Mouse (Mus musculus) lung, embryonic 15.5 days (tissue): ENCODE measurements around the gene Coro2b. TPM values are rescaled to one million over a fixed set of nuclear protein-coding genes. Genes with fewer than 3 reads are reported as not detected.

ENCODE experiments used
- ATAC-seq: fragments of 200-750 bp; cut with Nextera tagmentation; 2 replicates; pipeline ENCODE4 v1.8.0; 2017; ENCODE audit warnings: moderate number of reproducible peaks, borderline replicate concordance; ENCODE audit not compliant: low FRiP score, low TSS enrichment; ENCODE audit errors: extremely low read depth
- H3K27ac ChIP-seq: fragments of 300-500 bp; sonication (generic); 2 replicates; pipeline ENCODE4 v1.5.1; 2015; ENCODE audit warnings: moderate library complexity, mild to moderate bottlenecking, inconsistent platforms
- H3K27me3 ChIP-seq: fragments of 300-500 bp; sonication (generic); 2 replicates; pipeline ENCODE4 v1.6.1; 2015; ENCODE audit warnings: inconsistent platforms
- H3K36me3 ChIP-seq: fragments of 300-500 bp; sonication (generic); 2 replicates; pipeline ENCODE4 v1.6.1; 2015; ENCODE audit warnings: inconsistent platforms
- H3K4me1 ChIP-seq: fragments of 300-500 bp; sonication (generic); 2 replicates; pipeline ENCODE4 v1.6.1; 2015; ENCODE audit warnings: inconsistent platforms
- H3K4me2 ChIP-seq: fragments of 300-500 bp; sonication (generic); 2 replicates; pipeline ENCODE4 v1.6.1; 2015; ENCODE audit warnings: inconsistent platforms, mild to moderate bottlenecking, moderate library complexity
- H3K4me3 ChIP-seq: fragments of 300-500 bp; sonication (generic); 2 replicates; pipeline ENCODE4 v1.5.1; 2015; ENCODE audit warnings: mild to moderate bottlenecking, inconsistent platforms
- H3K9ac ChIP-seq: fragments of 300-500 bp; sonication (generic); 2 replicates; pipeline ENCODE4 v1.6.1; 2015; ENCODE audit warnings: inconsistent platforms
- H3K9me3 ChIP-seq: fragments of 300-500 bp; sonication (generic); 2 replicates; pipeline ENCODE4 v1.6.1; 2016; ENCODE audit warnings: inconsistent platforms
- WGBS: fragments of 180-500 bp; shearing (Covaris S2); methylation state at CpG from one replicate; pipeline ENCODE4 v1.1.7; 2015; 5-methylcytosine and 5-hydroxymethylcytosine counted together
- polyA plus RNA-seq: library from polyadenylated mRNA; unstranded; fragments of >200 nt; fragmentation: Nextera tagmentation; extraction: Ambion mirVana; gene quantifications from 2 replicates; pipeline ENCODE4 v1.2.1, GENCODE M21; 2015

Coro2b gene
- polyA plus RNA-seq, 1 experiment from 2014 or later: 22.8 TPM

DNA sequence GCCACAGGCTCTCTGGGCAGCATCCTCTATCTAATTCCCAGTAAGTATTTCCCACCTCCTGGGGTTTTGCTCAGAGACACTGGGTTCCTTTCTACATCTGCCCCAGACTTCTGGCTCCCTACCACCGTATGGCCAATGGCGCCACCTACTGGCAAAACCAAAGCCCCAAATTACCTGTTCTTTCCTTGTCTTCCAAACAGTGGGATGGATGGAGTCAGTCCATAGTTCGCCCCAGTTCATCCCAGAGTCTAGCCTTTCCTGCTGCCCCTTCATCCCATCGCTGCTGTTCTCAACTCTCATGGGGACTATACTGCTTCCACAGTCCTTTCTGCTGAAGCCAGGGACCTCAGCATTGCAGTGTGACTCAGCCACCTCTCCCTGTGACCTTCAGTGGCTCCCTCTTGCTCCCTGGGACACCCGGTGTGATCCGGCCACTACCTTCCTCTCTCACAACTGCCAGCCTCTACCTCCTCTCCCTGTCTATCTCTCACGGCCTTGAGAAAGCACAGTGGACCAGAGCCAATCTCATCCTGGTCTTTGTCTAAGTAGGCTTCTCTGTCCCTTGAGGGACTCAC, 16.6 kb upstream of the Coro2b start:
- Histone ChIP-seq H3K4me2 (no peak overlapping the region), H3K9ac (no peak overlapping the region), H3K9me3 (no peaks in the 10 kb centered on the region), H3K4me3 (no peak overlapping the region), H3K27me3 (no peaks in the 10 kb centered on the region), H3K4me1 (no peaks in the 10 kb centered on the region), H3K27ac (no peak overlapping the region), H3K36me3 (no peaks in the 10 kb centered on the region)
- WGBS: 32% methylated on average over 7 of the region's 7 CpGs
- no peak for ATAC-seq

DNA sequence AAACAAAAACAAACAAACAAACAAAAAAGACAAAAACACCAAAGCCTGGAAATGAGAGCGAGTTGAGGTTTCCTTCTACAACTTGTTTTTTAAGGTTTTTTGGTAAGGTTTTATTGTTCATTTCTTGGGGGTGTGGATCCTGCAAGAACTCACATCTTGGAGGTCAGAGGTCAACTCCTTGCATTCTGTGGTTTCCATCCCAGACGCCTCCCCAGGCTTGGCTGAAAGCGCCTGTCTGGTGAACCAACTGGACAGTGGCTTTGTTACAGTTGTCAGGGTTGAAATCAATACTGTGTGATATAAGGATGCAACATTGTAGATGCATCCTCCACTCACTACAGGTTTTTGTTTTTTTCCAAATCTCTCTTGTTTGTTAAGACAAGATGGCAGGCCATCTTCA, 14.7 kb upstream of the Coro2b start:
- H3K4me1 ChIP-seq: no peaks in the 10 kb centered on the region
- ATAC-seq: no peak
- H3K4me2 ChIP-seq: no peak overlapping the region
- no peaks in the 10 kb centered on the region for H3K27me3 ChIP-seq
- H3K9me3 ChIP-seq: no peaks in the 10 kb centered on the region
- H3K4me3 ChIP-seq: no peak overlapping the region
- H3K9ac ChIP-seq: no peak overlapping the region
- no peaks in the 10 kb centered on the region for H3K36me3 ChIP-seq
- H3K27ac ChIP-seq: no peak overlapping the region
- 90% methylated on average over 3 of the region's 3 CpGs for WGBS

DNA sequence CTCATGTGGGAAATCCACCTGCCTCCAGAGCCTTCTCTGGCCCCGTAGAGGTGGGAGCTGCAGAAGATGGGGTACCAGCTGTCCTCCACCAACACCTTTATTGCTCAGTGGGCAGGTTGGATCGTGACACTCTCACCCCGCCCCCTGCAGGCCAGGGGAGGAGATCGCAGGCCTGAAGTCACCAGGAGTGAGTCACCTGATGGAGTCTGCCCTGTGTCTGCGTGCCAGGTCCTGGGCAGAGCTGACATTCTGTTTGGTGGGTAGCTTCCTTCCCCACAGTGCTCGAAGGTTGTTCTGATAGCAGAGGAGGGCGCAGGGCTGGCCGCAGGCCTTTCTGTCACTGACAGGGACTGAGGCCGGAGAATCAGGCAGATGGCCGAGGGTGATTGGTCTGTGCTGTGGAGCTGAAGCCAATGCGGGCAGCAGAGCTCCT, 13.8 kb upstream of the Coro2b start:
- peak; percentile 51 for ATAC-seq
- H3K27ac ChIP-seq: no peak overlapping the region
- H3K36me3 ChIP-seq: no peaks in the 10 kb centered on the region
- H3K27me3 ChIP-seq: no peaks in the 10 kb centered on the region
- H3K9ac ChIP-seq: no peak overlapping the region
- H3K4me2 ChIP-seq: no peak overlapping the region
- H3K4me1 ChIP-seq: no peaks in the 10 kb centered on the region
- H3K9me3 ChIP-seq: no peaks in the 10 kb centered on the region
- 44% methylated on average over 11 of the region's 11 CpGs for WGBS
- H3K4me3 ChIP-seq: no peak overlapping the region

DNA sequence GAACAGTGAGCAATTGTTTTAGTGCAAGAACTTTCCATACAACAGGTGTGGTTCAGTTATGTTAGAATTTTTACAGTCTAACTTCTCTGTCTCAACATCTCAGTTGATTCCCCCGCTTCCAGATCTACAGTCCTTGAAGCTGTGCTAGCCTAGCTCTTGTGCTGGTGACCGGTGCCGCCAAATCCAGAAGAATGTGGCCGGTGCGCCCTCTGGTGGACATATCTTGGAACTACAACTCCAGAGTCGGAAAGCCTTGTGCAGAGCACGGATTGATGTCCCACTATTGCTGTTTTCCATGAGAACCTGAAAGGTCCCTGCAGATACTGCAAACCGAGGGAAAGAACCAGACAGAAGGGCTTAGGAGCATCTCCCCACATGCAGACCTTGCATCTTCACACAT, 13.0 kb upstream of the Coro2b start:
- no peak; the same call in 1 of the 2 replicates for ATAC-seq
- H3K9ac ChIP-seq: no peak overlapping the region

DNA sequence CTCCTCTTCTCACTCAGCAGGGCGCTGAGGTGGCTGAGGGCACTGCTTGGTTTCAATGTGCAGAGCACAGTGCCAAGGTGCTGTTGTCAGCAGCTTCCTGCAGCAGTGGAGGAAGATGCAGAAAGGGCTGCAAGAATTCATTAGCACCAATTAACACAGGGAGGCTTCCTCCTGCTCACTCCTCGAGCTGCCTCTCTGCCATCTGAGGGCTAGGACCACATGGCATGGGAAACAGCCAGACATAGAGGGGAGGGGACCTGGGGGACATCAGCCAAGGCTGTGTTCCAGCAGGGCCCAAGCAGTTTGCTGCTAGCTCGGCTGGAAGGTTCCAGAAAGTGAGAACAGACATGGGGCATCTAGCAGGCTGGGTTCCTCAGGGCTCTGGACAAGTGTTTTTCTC, 10.6 kb upstream of the Coro2b start:
- Histone ChIP-seq H3K27me3 (no peaks in the 10 kb centered on the region), H3K9me3 (no peaks in the 10 kb centered on the region), H3K9ac (no peak overlapping the region), H3K4me1 (no peaks in the 10 kb centered on the region), H3K4me2 (no peak overlapping the region), H3K36me3 (no peaks in the 10 kb centered on the region), H3K4me3 (no peak overlapping the region), H3K27ac (no peak overlapping the region)
- WGBS: 58% methylated on average over 3 of the region's 3 CpGs
- no peak for ATAC-seq

More for the DNA sequence above, 13.0 kb upstream of the Coro2b start:
- 3% methylated on average over 8 of the region's 8 CpGs for WGBS
- Histone ChIP-seq H3K4me1 (no peaks in the 10 kb centered on the region), H3K27ac (no peak overlapping the region), H3K4me2 (no peak overlapping the region), H3K4me3 (no peak overlapping the region), H3K9me3 (no peaks in the 10 kb centered on the region), H3K27me3 (no peaks in the 10 kb centered on the region), H3K36me3 (no peaks in the 10 kb centered on the region)

DNA sequence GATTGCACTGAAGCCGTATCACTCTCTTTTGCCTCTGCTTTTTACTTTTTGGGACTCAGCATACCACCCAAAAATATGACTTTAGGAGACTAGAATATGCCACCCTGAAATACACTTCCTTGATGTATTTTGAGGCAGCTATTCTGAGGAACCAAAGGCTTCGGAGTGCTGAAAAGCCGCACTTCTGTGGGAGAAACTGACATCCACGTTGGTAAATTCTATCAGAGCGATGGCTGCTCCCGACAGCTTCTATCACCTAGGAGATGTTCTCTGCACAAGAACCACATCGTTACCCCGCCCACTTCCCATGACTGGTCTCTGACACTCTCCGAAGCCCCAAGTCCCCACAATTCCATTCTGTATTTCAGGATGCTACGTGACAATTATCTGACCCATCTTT, 8.0 kb upstream of the Coro2b start:
- 66% methylated on average over 10 of the region's 10 CpGs for WGBS
- H3K36me3 ChIP-seq: no peaks in the 10 kb centered on the region
- ATAC-seq: no peak
- H3K9ac ChIP-seq: no peak overlapping the region
- no peaks in the 10 kb centered on the region for H3K27me3 ChIP-seq
- H3K27ac ChIP-seq: no peak overlapping the region
- H3K9me3 ChIP-seq: no peaks in the 10 kb centered on the region
- peaks cover 16% of the 10 kb centered on the region for H3K4me1 ChIP-seq
- no peak overlapping the region for H3K4me3 ChIP-seq
- no peak overlapping the region for H3K4me2 ChIP-seq

DNA sequence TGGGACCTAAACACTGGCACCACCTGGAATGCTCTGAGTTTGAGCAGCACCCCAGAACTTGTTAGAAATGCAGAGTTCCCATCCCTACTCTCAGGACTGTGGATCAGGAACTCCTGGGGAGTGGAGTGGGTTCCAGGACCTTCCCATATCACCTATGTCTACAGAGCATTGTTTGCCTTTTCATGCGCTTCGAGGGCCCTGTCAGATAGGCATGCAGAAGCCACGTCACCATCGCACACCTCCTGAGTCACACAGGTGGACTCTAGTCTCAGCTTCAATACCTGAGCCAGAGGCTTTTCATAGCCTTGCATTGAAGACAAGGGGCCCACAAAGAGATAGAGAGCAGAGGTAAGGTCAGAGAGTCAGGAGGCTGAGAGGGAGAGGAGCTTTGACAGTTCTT, 7.0 kb upstream of the Coro2b start:
- Histone ChIP-seq H3K4me1 (peaks cover 16% of the 10 kb centered on the region), H3K9me3 (no peaks in the 10 kb centered on the region), H3K27me3 (no peaks in the 10 kb centered on the region), H3K4me3 (no peak overlapping the region), H3K36me3 (no peaks in the 10 kb centered on the region), H3K27ac (no peak overlapping the region), H3K4me2 (no peak overlapping the region), H3K9ac (no peak overlapping the region)
- no peak for ATAC-seq
- 66% methylated on average over 4 of the region's 4 CpGs for WGBS

DNA sequence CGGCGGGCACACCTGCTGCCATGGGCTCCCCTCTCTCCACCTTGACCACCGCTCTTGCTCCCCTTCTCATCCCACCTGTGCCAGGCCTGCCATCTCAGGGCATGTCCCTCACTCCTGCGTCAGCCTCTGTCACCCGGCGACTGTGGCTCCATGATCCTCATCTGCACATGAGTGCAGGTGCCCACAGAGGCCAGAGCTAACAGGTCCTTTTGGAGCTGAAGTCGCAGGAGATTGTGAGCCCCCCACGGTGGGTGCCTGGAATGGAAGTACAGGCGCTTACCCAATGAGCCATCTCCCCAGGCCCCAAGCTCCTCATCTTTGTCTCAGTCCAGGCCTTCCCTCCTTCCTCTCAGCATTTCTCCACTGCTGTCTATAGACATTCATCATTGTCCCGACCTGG, 4.8 kb upstream of the Coro2b start:
- H3K9me3 ChIP-seq: no peaks in the 10 kb centered on the region
- ATAC-seq: no peak
- H3K27me3 ChIP-seq: no peaks in the 10 kb centered on the region
- no peaks in the 10 kb centered on the region for H3K36me3 ChIP-seq
- H3K27ac ChIP-seq: no peak overlapping the region
- H3K4me1 ChIP-seq: peaks cover 29% of the 10 kb centered on the region
- WGBS: 69% methylated on average over 10 of the region's 10 CpGs
- no peak overlapping the region for H3K4me2 ChIP-seq
- no peak overlapping the region for H3K9ac ChIP-seq
- no peak overlapping the region for H3K4me3 ChIP-seq

DNA sequence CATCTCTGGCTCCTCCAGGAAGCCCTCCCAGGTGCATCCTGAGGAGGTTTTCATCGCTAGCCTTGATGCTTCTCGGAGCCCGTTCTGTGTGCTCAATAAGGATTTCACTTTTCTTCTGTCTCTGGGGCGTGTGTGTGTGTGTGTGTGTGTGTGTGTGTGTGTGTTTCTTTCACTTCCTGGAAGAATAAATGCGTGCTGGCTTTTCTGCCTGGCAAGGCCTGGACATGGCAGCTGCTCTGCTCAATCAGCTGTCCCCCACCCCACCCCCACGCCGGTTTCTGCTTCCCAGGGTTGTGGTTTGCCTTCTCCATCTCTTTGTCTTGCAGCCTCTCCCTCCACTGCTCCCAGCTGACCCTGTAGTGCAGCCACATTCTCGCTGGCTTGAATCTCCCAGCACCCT, 4.3 kb upstream of the Coro2b start:
- no peaks in the 10 kb centered on the region for H3K9me3 ChIP-seq
- H3K9ac ChIP-seq: no peak overlapping the region
- 50% methylated on average over 8 of the region's 8 CpGs for WGBS
- H3K4me3 ChIP-seq: no peak overlapping the region
- peaks cover 31% of the 10 kb centered on the region for H3K4me1 ChIP-seq
- H3K27ac ChIP-seq: peak overlapping the region; percentile 19; the same call in 1 of the 2 replicates
- H3K27me3 ChIP-seq: no peaks in the 10 kb centered on the region
- H3K4me2 ChIP-seq: no peak overlapping the region
- ATAC-seq: no peak
- H3K36me3 ChIP-seq: no peaks in the 10 kb centered on the region

DNA sequence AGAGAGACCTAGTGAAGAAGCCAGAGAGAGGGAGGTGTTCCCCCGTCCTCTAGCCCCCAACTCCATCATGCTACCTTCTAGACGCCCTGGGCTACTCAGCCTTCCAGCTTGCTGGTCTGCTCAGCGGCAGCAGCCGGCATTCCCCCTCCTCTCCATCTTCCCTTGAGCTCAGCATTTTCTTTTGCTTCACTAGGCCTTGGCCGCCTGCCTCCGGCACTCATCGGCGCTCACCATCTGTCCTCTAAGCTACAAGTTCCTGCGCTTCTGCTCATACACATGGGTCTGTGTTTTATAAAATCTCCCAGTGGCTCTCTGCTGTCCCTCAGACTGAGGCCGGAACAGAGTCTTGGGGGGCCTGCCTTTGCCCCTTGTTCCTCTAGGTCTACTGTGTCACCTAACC, 3.9 kb upstream of the Coro2b start:
- 50% methylated on average over 10 of the region's 10 CpGs for WGBS
- Histone ChIP-seq H3K4me1 (peaks cover 36% of the 10 kb centered on the region), H3K27me3 (no peaks in the 10 kb centered on the region), H3K9me3 (no peaks in the 10 kb centered on the region), H3K4me3 (no peak overlapping the region), H3K36me3 (no peaks in the 10 kb centered on the region), H3K4me2 (no peak overlapping the region), H3K9ac (no peak overlapping the region), H3K27ac (peak overlapping the region; percentile 19; the same call in 1 of the 2 replicates)
- no peak for ATAC-seq

DNA sequence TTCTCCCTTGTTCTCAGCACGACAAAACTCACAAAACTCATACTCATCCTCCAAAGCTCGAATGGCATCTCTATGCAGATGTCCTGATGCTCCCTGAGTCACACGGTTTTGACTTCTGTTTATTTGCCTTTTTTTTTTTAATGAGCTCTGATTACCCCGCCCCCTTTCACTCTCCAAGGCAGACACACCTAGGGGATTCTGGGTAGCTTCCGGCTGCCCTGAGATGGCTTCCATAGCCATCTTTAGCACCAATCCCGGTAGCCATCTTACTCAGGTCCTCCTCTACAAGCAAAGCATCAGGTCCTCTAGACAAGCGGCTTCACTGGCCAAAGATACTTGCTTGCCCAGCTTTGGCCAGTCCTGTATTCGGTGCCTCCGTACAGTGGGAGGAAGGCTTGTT, 3.3 kb upstream of the Coro2b start:
- H3K36me3 ChIP-seq: no peaks in the 10 kb centered on the region
- WGBS: 72% methylated on average over 9 of the region's 9 CpGs

DNA sequence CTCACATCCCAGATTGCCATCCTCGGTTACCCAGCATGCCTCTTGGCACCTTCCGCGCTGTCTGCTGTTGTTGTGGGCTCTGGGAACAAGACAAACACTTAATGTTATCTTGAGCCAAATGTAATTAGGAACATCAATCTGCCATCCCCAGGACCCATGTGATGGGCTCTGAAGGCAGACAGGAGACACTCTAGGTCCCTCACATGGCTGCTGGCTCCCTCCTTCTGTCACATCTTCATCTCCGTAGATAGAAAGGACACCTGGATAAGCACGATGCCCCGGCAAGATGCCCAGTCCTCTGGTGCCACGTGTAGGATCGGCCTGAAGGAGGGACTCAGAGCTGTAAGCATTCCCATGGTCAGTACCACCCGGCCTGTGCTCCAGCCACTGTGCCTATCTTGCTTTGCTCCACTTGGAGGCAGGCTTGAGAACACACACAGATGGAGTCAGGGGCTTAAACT, 2.4 kb upstream of the Coro2b start:
- Histone ChIP-seq H3K4me2 (no peak overlapping the region), H3K9me3 (no peaks in the 10 kb centered on the region), H3K9ac (no peak overlapping the region), H3K4me3 (no peak overlapping the region), H3K27ac (no peak overlapping the region), H3K27me3 (no peaks in the 10 kb centered on the region), H3K4me1 (peaks cover 49% of the 10 kb centered on the region), H3K36me3 (no peaks in the 10 kb centered on the region)
- WGBS: 75% methylated on average over 9 of the region's 9 CpGs
- ATAC-seq: no peak

More for the DNA sequence above, 3.3 kb upstream of the Coro2b start:
- H3K9ac ChIP-seq: no peak overlapping the region
- ATAC-seq: no peak
- no peaks in the 10 kb centered on the region for H3K9me3 ChIP-seq
- H3K27me3 ChIP-seq: no peaks in the 10 kb centered on the region
- H3K4me1 ChIP-seq: peaks cover 42% of the 10 kb centered on the region
- no peak overlapping the region for H3K27ac ChIP-seq
- H3K4me3 ChIP-seq: no peak overlapping the region
- H3K4me2 ChIP-seq: no peak overlapping the region

DNA sequence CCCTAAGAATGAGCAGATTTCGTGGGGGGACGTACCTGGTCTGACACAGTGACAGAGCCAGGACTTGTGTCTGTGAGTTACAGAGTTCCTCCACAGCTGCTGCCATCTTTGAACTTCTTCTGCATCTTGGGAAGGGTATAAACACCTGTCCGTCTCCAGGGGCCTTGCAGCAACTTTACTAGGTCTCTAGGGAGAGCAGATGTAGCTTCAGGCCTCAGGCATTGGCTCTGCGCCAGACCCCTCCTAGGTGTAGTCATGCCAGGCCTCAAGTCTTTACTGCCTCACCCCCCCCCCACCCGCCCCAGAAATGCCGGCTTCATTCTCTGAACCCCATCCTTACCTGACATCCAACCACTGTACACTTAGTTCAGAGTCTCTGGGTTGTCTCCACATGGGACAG, 1.1 kb upstream of the Coro2b start:
- 0 out of 2 replicates have a peak overlapping the region, but pooled peaks have one; percentile 94 for H3K4me2 ChIP-seq
- no peaks in the 10 kb centered on the region for H3K36me3 ChIP-seq
- WGBS: 65% methylated on average over 6 of the region's 6 CpGs
- H3K27ac ChIP-seq: peak overlapping the region; percentile 96
- ATAC-seq: no peak
- H3K9me3 ChIP-seq: no peaks in the 10 kb centered on the region
- H3K4me1 ChIP-seq: peaks cover 61% of the 10 kb centered on the region
- H3K4me3 ChIP-seq: no peak overlapping the region
- no peak overlapping the region for H3K9ac ChIP-seq
- H3K27me3 ChIP-seq: no peaks in the 10 kb centered on the region
